Mouse (Mus musculus) neural tube, embryonic 14.5 days (tissue): Measurements from ENCODE around the gene Setd1b. TPM values are rescaled to one million over a fixed set of nuclear protein-coding genes. Genes with fewer than 3 reads are reported as not detected.
"Not testable (repeated sequence)": the region's sequence is repeated elsewhere in the genome, so short reads cannot be mapped to it uniquely, and the experiment has no call there.

Source experiments
- ATAC-seq: fragments of 200-750 bp; cut with Nextera tagmentation; 2 replicates; pipeline ENCODE4 v1.8.0; 2017; ENCODE audit warnings: low read depth, mild to moderate bottlenecking, moderate TSS enrichment, moderate library complexity
- H3K27ac ChIP-seq: fragments of 300-500 bp; sonication (generic); 2 replicates; pipeline ENCODE4 v1.5.1; 2014; ENCODE audit warnings: low read depth, mild to moderate bottlenecking, control low read depth, low read length, moderate library complexity, mixed read lengths
- H3K27me3 ChIP-seq: fragments of 300-500 bp; sonication (generic); 2 replicates; pipeline ENCODE4 v1.6.1; 2014; ENCODE audit warnings: low read length; ENCODE audit not compliant: control insufficient read depth, insufficient read depth
- H3K36me3 ChIP-seq: fragments of 300-500 bp; sonication (generic); 2 replicates; pipeline ENCODE4 v1.6.1; 2014; ENCODE audit warnings: low read length, mixed read lengths; ENCODE audit not compliant: control insufficient read depth, insufficient read depth
- H3K4me1 ChIP-seq: fragments of 300-500 bp; sonication (generic); 2 replicates; pipeline ENCODE4 v1.6.1; 2014; ENCODE audit warnings: low read length; ENCODE audit not compliant: control insufficient read depth, insufficient read depth
- H3K4me2 ChIP-seq: fragments of 300-500 bp; sonication (generic); 2 replicates; pipeline ENCODE4 v1.6.1; 2014; ENCODE audit warnings: mild to moderate bottlenecking, low read depth, low read length, control low read depth
- H3K4me3 ChIP-seq: fragments of 300-500 bp; sonication (generic); 2 replicates; pipeline ENCODE4 v1.5.1; 2014; ENCODE audit warnings: low read depth, low read length, control low read depth, mixed read lengths
- H3K9ac ChIP-seq: fragments of 300-500 bp; sonication (generic); replicated peaks from 2 replicates; pipeline ENCODE4 v1.6.1; 2014; ENCODE audit warnings: low read depth, mild to moderate bottlenecking, control low read depth, low read length, mixed read lengths
- H3K9me3 ChIP-seq: fragments of 300-500 bp; sonication (generic); 2 replicates; pipeline ENCODE4 v1.6.1; 2016; ENCODE audit warnings: low read length; ENCODE audit not compliant: control insufficient read depth
- WGBS: fragments of 180-500 bp; shearing (Covaris S2); extraction: QIAGEN DNeasy Blood & Tissue Kit; methylation state at CpG from one replicate; pipeline ENCODE4 v1.1.7; 2014; 5-methylcytosine and 5-hydroxymethylcytosine counted together
- polyA plus RNA-seq: library from polyadenylated mRNA; unstranded; fragments of >200 nt; fragmentation: Nextera tagmentation; extraction: Ambion mirVana; gene quantifications from 2 replicates; pipeline ENCODE4 v1.2.1, GENCODE M21; 2014

The Setd1b gene
- polyA plus RNA-seq, 1 experiment from 2014 or later = 15.9 TPM

GRCm38 (mm10) chr5:123196746-123197145, 54.8 kb downstream of the Setd1b start:
- no peaks in the 10 kb centered on the region for H3K4me1 ChIP-seq
- ATAC-seq = no peak
- H3K9me3 ChIP-seq = no peaks in the 10 kb centered on the region
- H3K4me3 ChIP-seq = no peak overlapping the region
- H3K4me2 ChIP-seq = no peak overlapping the region
- H3K36me3 ChIP-seq = no peaks in the 10 kb centered on the region
- 72% methylated on average over 4 of the region's 4 CpGs for WGBS
- no peak overlapping the region for H3K9ac ChIP-seq
- H3K27me3 ChIP-seq = no peaks in the 10 kb centered on the region
- no peak overlapping the region for H3K27ac ChIP-seq

GRCm38 (mm10) chr5:123198523-123198922, 56.5 kb downstream of the Setd1b start:
- Histone ChIP-seq H3K4me1 (no peaks in the 10 kb centered on the region), H3K27ac (no peak overlapping the region), H3K27me3 (no peaks in the 10 kb centered on the region), H3K4me3 (no peak overlapping the region), H3K4me2 (no peak overlapping the region), H3K9ac (no peak overlapping the region), H3K36me3 (no peaks in the 10 kb centered on the region), H3K9me3 (no peaks in the 10 kb centered on the region)
- 93% methylated on average over 4 of the region's 4 CpGs for WGBS
- no peak for ATAC-seq

GRCm38 (mm10) chr5:123200816-123201522, 59.0 kb downstream of the Setd1b start:
- ATAC-seq, H3K4me1 ChIP-seq, H3K4me3 ChIP-seq, H3K27me3 ChIP-seq, H3K9ac ChIP-seq, H3K9me3 ChIP-seq, H3K36me3 ChIP-seq, H3K4me2 ChIP-seq, H3K27ac ChIP-seq: not testable (repeated sequence)
- WGBS = 90% methylated on average over 5 of the region's 7 CpGs

- no peak overlapping the region for H3K4me3 ChIP-seq
- H3K27me3 ChIP-seq = no peaks in the 10 kb centered on the region
- no peaks in the 10 kb centered on the region for H3K36me3 ChIP-seq
- H3K4me1 ChIP-seq = no peaks in the 10 kb centered on the region
- no peak for ATAC-seq
- H3K4me2 ChIP-seq = no peak overlapping the region
- 86% methylated on average over 7 of the region's 7 CpGs for WGBS
- no peak overlapping the region for H3K27ac ChIP-seq
- no peak overlapping the region for H3K9ac ChIP-seq
- H3K9me3 ChIP-seq = no peaks in the 10 kb centered on the region
Observed at GRCm38 (mm10) chr5:123201523-123201892, 59.5 kb downstream of the Setd1b start.

GRCm38 (mm10) chr5:123201987-123202386, 60.0 kb downstream of the Setd1b start:
- H3K27ac ChIP-seq = no peak overlapping the region
- WGBS = 89% methylated on average over 5 of the region's 5 CpGs
- H3K9ac ChIP-seq = no peak overlapping the region
- H3K4me1 ChIP-seq = no peaks in the 10 kb centered on the region
- H3K36me3 ChIP-seq = no peaks in the 10 kb centered on the region
- H3K4me3 ChIP-seq = no peak overlapping the region
- H3K4me2 ChIP-seq = no peak overlapping the region
- no peaks in the 10 kb centered on the region for H3K9me3 ChIP-seq
- no peaks in the 10 kb centered on the region for H3K27me3 ChIP-seq
- no peak for ATAC-seq

GRCm38 (mm10) chr5:123202771-123203170, 60.8 kb downstream of the Setd1b start:
- H3K9me3 ChIP-seq, H3K27ac ChIP-seq, H3K4me1 ChIP-seq, H3K4me3 ChIP-seq, H3K9ac ChIP-seq, H3K36me3 ChIP-seq, H3K27me3 ChIP-seq, ATAC-seq, H3K4me2 ChIP-seq: not testable (repeated sequence)
- WGBS = 94% methylated on average over 2 of the region's 4 CpGs

- not testable (repeated sequence) for H3K9ac ChIP-seq, H3K9me3 ChIP-seq, H3K4me1 ChIP-seq, H3K27ac ChIP-seq, H3K36me3 ChIP-seq, H3K4me2 ChIP-seq, H3K4me3 ChIP-seq, H3K27me3 ChIP-seq, ATAC-seq
- WGBS = 87% methylated on average over 7 of the region's 7 CpGs
Observed at GRCm38 (mm10) chr5:123203591-123203990, 61.6 kb downstream of the Setd1b start.

Other genes starting within 250 kb of the Setd1b start
- gene Kdm2b, start 152.4 kb upstream of the Setd1b start, polyA plus RNA-seq = 82.7 and 92.6 TPM in 2 replicates
- gene Orai1, start 127.1 kb upstream of the Setd1b start, polyA plus RNA-seq = 13.0 and 17.3 TPM in 2 replicates
- 0.37 and 0.43 TPM in 2 replicates for gene Morn3, start 95.2 kb upstream of the Setd1b start, polyA plus RNA-seq
- 15.6 and 16.1 TPM in 2 replicates for gene Tmem120b, start 73.8 kb upstream of the Setd1b start, polyA plus RNA-seq
- 8.9 and 13.1 TPM in 2 replicates for gene Rhof, start 9.5 kb upstream of the Setd1b start, polyA plus RNA-seq
- gene Psmd9, start 27.2 kb downstream of the Setd1b start, polyA plus RNA-seq = 63.9 and 78.7 TPM in 2 replicates
- gene Hpd, start 40.5 kb downstream of the Setd1b start, polyA plus RNA-seq = not detected in 2 replicates
- 1.1 and 1.4 TPM in 2 replicates for gene Wdr66, start 109.9 kb downstream of the Setd1b start, polyA plus RNA-seq
- gene Bcl7a, start 201.6 kb downstream of the Setd1b start, polyA plus RNA-seq = 38.7 and 40.8 TPM in 2 replicates